Mouse (Mus musculus) A20 (cell line): Measurements from ENCODE around the gene Cend1.

Source experiments
- DNase-seq: peaks from one replicate; pipeline ENCODE4 v3.0.0-alpha.2; 2011; ENCODE audit warnings: low read depth, low spot score

Cend1 gene

GRCm38 (mm10) chr7:141429310-141429709 is at the start of gene Cend1:
TSS of gene Cend1 (minus strand) at chr7:141429491.
- no peak for DNase-seq

DNA sequence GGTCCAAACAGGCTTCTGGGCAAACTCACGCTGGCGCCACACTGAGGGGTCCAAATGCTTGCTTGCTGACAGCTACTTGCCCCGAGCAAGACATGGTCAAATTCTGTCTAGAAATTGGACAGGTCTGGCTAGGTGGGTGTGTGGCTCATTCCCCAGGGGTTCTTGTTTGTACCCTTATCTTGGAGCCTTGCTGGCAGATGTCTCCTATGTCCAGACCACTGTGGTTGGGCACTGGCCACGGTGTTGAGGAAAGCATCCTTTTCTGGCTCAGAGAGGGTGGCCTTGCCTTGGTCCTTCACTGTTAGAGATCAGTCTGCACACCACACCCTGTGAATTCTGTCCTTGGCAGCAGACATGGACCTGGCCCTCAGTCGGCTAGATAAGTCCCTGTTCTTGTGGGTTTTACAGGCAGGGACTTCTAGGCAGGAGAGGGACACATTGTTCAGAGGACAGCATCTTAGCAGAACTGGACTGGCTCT is 49.0 kb upstream of the Cend1 start:
- DNase-seq = no peak

DNA sequence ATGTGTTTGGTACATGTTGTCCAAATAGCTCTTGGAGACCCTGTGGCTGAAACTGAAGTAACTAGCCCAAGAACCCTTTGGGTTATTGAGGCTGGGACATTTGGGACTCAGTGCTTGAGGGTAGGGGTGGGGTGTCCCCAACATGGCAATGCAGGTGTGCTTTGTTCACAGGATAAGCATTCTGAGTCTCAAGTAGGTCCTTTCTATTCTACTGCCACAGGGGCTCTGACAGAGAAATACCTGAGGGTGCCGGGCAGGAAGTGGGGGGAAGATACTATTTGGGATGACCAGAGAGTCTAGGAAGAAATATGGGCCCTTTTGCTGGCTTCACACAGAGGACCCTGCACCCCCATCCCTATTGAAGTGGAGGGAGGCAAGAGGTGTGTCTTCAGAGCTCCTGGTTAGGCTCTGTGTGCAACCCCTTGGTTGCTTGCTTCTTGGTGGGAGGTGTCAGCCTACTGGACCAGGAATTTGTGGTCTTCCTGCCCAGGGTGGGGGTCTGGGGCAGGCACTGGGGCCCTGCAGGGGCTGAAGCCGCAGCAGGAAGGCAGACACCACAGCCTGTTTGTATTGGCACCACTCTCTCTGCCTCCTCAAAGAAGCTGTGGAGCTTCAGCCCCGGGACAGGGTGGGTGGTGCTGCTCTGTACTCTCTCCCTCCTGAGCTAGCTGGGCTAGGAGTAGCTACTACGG is 48.4 kb upstream of the Cend1 start:
- no peak for DNase-seq

DNA sequence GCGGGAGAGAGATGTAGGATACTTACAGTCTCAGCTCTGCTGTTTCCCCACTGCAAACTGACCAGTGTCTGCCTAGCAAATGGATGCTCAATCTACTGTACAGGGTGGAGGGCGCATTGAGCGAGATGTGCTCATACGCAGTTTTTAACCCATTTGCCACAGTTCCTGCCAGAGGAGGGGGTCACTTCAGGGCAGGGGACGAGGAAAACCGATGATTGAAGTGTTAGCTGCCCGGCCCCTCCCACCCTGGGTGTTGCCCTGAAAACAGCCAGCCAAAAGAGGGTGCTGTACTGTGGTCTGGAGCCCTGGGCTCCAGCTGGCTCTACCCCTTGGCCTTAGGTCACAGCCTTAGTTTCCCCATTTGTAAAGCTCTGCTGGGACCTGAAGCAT is 47.7 kb upstream of the Cend1 start:
- DNase-seq = peak; percentile 41

DNA sequence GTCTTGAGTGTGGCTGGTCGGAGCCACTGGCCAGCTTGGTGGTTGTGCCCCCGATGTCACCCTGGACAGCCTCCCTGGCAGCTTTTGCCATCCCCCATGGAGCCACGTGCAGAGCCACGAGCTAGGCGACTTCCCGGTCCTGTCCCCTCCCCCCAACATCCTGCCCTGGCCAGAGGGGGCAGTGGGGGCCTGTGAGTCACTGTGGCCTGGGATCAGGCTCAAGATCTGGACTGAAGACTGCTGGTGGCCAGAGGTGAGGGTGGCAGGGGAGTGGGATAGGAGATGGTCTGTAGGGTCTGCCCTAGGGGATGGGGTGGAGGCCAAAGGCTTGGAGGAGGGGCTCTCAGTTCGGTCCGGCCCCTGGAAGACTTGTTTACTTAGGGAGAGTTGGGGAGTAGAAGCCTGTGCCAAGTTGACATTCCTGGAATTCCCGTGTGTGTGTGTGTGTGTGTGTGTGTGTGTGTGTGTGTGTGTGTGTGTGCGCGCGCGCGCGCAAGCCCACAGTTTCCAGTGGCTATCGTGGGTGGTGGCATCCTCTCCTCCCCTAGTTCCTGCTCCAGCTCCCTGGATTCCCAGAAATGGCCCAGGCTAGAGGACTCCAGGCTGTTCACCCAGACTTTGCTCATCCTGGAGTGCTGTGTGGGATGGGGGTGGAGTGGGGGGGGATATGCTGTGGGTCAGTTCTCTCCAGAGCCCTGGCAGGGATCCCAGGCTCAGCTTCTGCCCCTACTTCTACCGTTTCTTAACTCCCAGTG is 47.1 kb upstream of the Cend1 start:
- no peak for DNase-seq

- DNase-seq = no peak
Measured at GRCm38 (mm10) chr7:141475805-141476158, 46.5 kb upstream of the Cend1 start.

GRCm38 (mm10) chr7:141475011-141475804 is 45.9 kb upstream of the Cend1 start, which contains the start of the genes Polr2l and Tspan4:
TSS of gene Polr2l (minus strand) at chr7:141475132.
TSS of gene Tspan4 (plus strand) at chr7:141475240.
- peak; percentile 93 for DNase-seq

DNA sequence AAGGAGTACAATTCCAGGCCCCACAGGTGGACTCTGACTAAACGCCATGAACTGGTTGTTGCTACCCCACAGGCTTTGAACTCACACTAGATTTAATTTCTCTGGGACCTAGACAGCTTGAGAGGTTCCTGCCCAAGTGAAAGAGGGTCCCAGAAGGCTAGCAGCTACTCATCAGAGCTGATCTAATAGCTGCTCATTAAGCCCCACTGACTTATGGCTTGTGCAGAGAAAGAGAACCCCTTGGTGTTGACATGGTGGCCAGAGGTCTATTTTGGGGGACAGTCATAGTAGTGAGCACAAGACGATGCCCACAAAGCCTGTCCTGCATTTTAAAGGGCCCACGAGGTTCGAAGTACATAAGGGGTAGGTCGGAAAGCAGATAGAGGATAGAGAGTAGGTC is 44.9 kb upstream of the Cend1 start:
- DNase-seq = no peak

DNA sequence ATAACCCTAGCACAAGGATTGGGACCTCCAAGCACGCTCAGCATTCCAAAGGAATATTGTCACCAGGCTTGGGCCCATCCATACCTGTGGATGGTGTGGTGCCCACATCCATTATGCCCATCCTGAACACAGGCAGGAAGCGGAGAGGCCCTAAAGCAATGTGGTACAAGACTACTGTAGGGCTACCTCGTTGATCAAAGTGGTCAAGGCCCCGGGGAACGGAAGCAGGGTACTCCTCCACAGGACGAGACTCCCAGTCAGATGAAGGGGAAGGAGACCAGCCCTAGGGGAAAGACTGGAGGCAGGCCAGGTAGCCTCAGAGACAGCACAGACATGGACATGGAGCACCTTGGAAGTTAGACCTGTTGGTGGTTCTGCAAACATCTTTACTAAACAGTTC is 43.5 kb upstream of the Cend1 start:
- no peak for DNase-seq

DNA sequence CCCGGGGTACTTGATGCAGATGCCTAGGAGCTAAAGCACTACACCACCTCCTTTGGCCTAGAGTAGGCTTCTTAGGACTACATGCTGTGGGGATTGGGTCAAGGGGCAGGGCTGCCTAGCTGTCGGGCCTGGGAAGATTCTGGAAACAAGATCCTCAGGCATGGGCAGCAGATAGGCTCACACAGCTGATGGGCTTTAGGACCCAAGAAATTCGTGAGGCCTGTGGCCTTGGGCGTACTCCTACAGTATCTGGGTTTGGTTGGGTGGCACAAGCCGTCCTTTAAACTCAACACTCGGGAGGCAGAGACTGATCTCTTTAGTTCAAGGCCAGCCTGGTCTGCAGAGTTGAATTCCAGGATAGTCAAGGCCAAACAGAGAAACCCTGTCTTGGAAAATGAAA is 42.9 kb upstream of the Cend1 start:
- no peak for DNase-seq

DNA sequence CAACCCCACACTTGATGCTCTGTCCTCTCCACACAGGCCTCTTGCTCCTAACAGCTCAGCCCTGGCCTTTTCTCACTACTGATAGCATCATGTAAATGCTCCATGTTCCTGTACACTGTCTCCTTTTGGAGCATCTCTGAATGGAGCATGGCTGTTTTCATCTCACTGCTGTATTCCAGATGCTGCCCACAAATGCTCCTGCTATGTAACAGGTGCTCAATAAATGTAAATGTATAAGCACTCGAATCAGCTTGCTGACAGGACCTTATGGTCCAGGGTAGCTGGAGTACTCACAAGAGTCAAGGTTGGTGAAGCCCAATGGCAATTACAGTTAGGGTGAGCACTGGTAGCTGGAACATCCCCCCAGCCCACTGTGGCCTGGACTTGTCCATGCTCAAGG is 41.9 kb upstream of the Cend1 start:
- DNase-seq = no peak

DNA sequence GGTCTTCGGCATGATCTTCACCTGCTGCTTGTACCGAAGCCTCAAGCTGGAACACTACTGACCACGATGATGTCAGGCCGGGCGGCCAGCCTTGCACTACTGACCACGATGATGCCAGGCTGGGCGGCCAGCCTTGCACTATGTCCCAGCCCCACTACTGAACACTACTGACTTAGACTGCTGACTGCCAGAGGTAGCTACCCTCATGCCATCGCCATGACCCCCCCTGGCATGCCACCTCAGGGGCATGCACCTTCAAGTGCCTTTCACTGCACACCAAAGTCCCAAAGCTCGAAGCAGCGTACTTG is 41.3 kb upstream of the Cend1 start:
- no peak for DNase-seq

DNA sequence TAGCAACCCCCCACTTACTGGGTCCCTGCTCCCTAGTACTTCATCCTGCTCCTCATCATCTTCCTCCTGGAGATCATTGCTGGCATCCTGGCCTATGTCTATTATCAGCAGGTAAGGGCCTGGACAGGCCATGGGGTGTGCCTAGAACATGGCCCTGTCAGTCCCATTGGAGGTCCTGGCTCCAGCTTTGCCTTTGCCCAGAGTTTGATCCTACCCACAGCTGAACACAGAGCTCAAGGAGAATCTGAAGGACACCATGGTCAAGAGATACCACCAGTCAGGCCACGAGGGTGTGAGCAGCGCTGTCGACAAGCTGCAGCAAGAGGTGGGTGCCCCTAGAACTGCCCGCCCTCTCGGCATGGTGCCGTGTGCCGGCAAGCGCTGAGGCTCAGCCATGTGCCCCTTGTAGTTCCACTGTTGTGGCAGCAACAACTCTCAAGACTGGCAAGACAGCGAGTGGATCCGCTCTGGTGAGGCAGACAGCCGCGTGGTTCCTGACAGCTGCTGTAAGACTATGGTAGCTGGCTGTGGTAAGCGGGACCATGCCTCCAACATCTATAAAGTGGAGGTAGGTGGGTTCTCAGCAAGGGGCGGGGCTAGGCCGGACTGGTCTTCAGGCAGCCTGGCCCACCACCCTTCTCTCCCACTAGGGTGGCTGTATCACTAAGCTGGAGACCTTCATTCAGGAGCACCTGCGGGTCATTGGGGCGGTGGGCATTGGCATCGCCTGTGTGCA is 40.8 kb upstream of the Cend1 start:
- DNase-seq = no peak

- no peak for DNase-seq
Measured at GRCm38 (mm10) chr7:141469352-141469751, 40.1 kb upstream of the Cend1 start.

- DNase-seq = peak; percentile 85
Measured at GRCm38 (mm10) chr7:141468522-141469211, 39.4 kb upstream of the Cend1 start.

- DNase-seq = no peak
Measured at GRCm38 (mm10) chr7:141468164-141468521, 38.9 kb upstream of the Cend1 start.

GRCm38 (mm10) chr7:141467230-141468030 is 38.1 kb upstream of the Cend1 start, which contains the start of gene Cd151:
TSS of gene Cd151 (plus strand) at chr7:141467392.
- peak; percentile 92 for DNase-seq

DNA sequence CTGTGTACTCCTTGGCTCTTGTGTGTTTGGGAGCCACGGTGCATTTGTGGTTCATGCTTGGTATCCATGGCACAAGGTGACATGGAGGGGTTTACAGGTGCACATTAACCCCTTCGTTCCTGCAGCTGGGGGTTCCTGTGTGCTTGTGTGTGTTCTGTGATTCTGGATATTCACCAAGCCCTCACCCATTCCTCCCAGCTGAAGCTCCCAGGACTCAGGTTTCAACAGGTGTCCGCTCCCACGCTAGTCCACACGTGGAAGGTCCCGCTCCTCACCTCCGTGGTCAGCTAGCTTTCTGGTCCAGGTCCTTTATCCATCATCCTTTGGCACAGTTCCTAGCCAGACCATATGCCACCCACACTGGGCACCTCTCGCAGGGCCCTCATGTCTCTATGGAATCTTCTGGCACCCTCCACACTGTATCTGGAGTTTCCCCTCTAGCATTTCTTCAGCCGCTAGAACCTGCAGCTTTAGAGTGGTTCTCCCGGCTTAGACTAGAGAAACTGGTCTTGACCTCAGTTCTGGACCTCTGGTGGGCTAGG is 37.4 kb upstream of the Cend1 start:
- DNase-seq = no peak

- no peak for DNase-seq
Measured at GRCm38 (mm10) chr7:141466045-141466394, 36.7 kb upstream of the Cend1 start.

DNA sequence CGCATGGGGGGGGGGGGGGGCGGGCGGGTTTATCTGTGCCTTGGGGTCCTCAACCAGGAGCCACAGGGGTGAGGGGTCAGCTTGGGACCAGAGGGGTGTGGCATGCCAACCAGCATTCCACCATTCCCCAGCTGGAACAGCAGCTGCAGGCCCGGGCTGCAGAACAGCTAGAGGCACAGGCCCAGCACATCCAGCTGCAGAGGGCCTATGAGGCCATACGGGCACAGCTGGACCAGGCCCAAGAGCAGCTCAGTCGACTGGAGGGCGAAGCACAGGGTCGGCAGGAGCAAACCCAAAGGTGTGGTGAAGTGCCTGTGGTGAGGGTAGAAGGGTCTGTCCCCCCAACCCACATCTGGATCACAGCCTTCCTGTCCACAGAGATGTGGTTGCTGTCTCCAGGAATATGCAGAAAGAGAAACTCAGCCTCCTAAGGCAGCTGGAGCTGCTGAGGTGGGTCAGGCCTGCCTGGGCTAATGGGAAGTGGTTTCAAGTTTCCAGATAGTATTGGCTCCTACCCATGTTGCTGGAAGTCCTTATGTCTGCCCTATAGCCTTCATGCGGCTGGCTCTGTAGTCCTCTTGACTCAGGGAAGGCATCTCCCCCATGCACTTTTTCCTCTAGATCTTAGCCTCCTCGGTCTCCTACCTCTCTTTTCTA is 36.2 kb upstream of the Cend1 start:
- DNase-seq = no peak
